Mouse (Mus musculus) layer of hippocampus, adult 8-10 months (tissue): ENCODE data around the gene Pi4kb. TPM values are rescaled to one million over a fixed set of nuclear protein-coding genes. Genes with fewer than 3 reads are reported as not detected.

ENCODE experiments used
- DNase-seq, 2 experiments: peaks; one replicate each; pipeline ENCODE4 v3.0.0; 2022; ENCODE audit warnings: low spot score in 2 of 2
- total RNA-seq, 4 experiments: library from RNA; stranded (reverse); gene quantifications; 2 replicates each; pipeline ENCODE4 v1.2.4; 2022

Pi4kb gene
- total RNA-seq, 4 experiments from 2014 or later = 58.7 to 64.8 (median 59.6) TPM

DNA sequence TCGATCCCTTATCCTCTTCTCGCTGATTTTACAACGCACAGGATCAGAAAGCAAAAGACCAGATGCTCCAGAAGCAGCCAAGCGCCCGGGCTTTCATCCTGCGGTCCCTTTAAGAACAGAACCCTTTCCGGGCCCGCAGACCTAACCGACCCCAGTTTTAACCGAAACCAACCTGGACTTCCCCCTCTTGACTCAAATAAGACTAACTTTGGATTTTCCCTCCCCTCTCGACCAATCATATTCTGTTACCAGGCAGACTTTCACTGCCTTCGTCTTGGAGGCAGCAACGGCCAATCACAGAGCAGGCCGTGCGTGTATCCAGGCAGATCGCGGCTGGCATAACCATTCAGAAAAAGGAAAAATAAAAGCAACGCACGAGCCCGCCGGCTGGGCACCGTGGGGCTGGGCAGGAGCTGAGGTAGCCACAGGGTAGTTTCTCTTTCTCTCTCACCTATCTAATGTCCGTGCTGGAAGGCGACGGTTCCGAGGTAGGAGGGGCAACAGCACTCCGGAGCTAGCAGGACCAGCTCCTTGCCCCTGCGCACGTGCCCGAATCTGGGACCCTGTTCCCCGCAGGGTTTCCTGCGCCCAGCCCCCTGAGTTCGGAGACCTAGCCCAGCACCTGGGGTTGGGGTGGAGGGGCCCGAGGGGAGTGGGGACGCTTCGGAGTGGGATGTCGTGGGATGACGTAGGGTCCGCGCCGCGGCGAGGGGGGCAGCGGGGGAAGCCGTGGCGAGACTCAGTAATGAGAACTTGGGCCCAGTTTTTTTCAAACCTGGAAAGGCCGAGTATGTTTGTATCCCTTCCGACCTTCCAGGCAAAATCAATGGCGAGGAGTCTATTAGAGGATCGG, 20.5 kb upstream of the Pi4kb start, which contains the start of gene Rfx5:
TSS of gene Rfx5 (plus strand) at position 312 of the 853 bp plus-strand sequence.
- peak; percentile 91 to 95 for DNase-seq

DNA sequence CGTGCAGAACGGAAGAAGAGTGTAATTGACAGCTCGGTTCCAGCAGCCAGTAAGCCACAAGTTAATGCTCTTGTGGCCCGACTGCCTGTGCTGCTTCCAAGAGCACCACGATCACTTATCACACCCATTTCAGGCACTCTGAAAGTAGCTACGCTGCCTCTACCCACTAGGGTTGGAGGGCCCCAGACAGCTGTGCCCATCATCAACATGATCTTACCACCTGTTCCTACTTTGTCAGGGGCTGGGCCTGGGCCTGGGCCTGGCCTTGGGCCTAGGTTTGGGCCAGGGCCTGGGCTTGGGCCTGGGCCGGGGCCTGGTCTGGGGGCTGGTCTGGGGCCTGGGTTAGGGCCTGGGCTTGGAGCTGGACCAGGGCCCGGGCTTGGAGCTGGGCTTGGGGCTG, 16.2 kb upstream of the Pi4kb start:
- no peak for DNase-seq

DNA sequence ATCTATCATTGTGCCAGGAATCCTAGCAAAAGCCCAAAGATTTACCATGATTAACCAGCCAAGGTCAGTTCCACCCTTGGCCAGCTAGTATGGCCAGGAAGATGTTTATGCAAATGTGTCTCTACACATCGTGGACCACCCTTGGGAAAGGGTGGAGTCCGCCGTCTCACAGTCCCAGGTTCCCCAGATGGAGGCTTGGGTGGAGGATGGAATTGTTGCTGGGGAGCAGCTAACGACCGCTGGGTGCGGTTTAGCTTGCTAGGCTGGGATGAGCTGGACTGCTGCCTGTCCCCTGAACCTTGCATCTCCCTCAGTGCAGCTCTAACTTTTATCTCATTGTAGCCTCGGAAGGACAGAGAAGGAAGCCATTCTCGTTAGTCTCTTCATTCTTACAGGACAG, 14.7 kb upstream of the Pi4kb start:
- no peak for DNase-seq

DNA sequence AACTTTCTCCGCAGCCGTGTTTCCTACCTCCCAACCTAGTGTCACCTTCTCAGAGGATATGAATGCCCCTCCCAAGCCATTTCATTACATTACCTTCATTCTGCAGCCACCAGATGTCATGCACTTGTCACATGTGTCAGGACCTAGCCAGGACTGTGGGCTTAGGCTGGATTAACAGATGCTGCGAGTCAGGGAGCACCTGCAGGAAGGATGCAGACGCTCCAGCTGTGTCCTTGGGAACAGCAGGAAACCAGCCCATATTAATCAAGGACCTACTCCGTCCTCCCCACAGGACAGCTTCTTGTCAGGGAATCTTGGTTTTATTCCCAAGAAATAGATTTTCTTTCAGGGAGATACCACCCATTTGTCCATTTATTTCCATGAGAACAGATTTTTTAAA, 14.2 kb upstream of the Pi4kb start:
- DNase-seq = no peak

DNA sequence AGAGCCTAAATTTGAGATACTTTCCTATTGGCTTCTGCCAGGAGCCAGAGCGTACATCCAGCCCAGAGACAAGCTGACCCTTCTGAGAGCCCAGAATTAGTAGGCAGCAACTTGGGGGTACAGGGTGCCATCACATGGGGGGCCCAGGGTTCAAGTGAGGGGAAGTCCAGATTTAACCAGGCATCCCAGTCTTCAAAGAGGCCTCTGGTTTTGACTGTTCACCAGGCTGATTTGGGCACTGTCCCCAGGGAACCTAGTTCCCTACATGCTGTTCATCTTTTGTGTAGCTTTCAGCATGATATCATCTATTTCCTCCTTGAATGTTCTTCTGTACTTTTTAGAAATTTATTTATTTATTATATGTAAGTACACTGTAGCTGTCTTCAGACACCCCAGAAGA, 9.5 kb upstream of the Pi4kb start:
- DNase-seq = no peak

DNA sequence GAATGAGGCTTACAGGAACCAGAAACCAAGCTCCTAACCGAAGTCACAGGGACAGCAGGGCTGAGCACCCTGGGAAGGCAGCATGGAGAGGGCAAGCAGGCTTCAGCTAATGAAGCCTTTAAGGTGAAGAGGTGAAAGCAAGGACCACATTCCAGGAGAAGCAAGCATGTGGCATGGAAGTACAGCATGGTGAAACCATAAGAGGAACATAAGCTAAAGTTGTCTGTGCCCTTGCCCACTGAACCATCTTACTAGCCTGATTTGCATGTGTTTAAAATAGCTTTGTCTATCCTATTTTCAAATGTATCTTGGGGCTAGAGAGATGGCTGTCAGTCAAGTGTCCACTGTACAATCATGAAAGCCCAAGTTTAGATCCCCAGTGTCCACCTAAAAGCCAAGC, 8.7 kb upstream of the Pi4kb start:
- DNase-seq = no peak

DNA sequence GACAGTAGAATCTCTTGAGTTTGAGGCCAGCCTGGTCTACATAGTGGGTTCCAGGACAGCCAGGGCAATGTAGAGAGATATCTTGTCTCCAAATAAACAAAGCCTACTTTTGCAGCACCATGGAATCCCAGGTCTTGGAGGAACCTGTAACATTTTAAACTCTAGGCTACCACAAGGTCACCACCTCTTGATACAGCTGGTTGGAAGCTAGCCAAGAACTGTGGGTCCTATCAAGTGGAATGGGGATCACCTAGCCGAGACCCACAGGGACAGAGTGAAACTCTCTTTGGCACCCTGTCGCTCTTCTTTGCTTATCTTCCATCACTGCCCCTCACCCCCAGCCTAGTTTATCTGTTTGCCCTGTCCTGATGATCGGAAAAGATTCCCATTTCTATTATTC, 2.0 kb upstream of the Pi4kb start:
- DNase-seq = no peak

DNA sequence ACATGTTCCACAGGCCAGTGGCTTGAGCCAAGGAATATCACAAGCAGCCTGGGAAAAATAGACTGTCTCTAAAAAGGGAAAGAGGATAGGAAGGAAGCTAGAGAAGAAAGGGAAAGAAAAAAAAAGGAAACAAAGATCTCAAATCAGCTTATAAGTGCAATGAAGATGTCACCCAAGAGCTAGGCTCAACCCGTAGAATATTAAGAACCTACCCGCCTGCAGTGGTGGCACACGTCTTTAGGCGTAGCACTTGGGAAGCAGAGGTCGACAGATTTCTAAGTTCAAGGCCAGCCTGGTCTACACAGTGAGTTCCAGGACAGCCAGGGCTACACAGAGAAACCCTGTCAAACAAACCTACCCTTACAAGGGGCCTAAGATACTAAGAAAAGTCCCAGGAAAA, 911 bp upstream of the Pi4kb start:
- DNase-seq = no peak

DNA sequence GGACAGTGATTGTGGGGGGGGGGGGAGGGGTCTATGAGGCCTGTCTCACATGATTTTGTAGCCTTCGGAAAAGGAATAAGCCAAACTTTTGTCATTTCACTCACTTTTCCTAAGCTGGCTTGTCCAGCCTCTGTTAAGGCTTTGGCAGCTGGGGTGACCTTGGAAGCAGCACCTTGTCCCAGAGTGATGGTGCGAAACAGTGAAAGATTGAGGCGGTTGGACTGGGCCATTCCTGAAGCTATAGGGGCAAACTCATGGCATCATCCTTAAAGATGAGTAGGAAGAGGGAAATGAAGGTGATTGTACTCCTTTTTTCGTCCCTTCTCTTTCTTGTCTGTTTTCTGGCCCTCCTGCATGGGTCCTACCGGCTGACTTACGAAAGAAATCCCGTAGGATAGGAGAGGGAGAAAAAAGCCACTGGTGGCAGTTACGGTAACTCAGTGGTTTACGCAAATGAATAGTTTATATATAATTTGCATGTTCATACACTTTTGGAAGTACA, 454 bp upstream of the Pi4kb start:
- no peak for DNase-seq

DNA sequence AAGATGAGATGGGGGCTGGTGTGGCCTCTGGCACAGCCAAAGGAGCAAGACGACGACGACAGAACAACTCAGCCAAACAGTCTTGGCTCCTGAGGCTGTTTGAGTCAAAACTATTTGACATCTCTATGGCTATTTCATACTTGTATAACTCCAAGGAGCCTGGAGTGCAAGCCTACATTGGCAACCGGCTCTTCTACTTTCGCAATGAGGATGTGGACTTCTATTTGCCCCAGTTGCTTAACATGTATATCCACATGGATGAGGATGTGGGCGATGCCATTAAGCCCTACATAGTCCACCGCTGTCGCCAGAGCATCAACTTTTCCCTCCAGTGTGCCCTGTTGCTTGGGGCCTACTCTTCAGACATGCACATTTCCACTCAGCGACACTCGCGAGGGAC, 9.8 kb downstream of the Pi4kb start:
- no peak for DNase-seq

DNA sequence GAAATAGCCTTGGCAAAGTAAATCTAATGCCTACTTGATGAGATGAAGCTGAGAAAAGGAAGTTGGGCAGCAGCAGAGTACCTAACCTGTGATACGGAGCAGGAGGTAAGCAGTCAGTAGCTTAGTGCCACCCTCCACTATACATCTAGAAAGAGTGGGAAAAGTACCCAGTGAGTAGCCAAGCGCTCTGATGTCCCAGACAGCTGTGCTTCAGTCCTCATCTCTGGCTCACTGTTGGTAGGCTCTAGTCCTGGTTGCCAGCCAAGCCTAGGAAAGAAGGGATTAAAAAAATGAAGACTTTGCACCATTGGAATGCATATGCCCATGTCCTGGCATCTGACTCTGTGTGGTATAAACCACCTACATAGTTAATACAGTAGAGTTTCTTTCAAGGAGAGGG, 11.0 kb downstream of the Pi4kb start:
- DNase-seq = no peak

DNA sequence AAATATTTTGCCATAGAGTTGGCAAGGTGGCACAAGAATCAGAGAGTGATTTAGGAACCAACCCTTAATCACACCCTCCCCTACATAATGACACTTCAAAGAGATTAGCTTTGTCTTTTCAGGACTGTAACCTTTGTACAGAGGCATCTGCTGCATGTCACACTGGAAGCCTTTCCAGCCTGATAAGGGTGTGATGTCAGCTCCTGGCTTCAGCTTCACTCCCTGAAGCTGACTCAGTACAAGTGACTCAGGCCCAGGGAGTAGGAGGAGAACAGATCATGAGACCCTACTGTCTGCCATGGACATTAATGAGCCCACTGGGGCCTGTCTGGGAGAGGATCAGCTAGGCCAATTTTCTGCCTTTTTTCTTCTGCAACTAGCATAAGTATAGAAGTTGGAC, 13.0 kb downstream of the Pi4kb start:
- DNase-seq = no peak

DNA sequence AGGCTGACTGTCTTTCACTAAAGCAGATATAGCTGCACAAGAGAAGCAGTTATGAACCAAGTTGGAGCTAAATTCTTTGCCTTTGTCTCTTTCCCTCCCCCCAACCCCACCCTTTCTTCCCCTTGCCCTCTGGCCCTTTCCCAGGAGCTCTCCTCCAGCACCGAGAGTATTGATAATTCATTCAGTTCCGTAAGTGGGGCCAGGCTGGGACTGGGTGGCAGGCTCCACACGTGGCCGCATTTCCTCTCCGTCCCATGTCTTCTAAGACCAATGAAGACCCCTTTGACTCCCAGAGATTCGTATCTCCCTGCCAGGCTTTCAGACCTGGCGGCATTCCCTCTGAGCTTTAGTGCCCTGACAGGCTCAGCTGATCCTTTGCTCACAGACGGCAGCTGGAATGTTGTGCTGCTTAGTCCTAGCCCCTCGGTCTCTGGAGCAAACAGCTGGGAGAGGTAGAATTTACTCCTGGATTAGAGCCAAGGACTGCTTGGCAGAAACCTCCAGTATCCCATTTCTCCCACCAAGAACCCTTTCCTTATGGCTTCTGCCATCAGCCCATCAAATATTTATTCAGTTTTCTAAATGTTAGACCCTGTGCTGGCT, 14.7 kb downstream of the Pi4kb start:
- DNase-seq = no peak

DNA sequence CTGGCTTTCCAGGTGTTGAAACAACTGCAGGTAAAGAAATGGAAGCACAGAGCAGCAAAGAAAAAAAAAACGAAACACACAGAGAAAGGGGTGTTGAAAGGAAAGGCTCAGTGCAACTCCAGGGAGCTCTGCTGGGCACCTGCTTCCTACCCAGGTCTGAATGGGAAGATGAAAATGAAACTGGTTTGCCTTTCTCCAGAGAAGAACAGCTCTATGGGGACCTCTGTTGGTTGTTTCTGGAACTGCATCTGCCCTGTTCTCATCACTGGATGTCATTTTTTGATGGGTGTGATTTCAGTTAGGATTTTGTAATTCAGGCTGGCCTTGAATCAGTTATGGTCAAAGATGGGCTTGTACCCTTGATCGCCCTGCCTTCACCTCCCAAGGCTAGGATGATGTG, 22.4 kb downstream of the Pi4kb start:
- peak; percentile 46 to 84 for DNase-seq

DNA sequence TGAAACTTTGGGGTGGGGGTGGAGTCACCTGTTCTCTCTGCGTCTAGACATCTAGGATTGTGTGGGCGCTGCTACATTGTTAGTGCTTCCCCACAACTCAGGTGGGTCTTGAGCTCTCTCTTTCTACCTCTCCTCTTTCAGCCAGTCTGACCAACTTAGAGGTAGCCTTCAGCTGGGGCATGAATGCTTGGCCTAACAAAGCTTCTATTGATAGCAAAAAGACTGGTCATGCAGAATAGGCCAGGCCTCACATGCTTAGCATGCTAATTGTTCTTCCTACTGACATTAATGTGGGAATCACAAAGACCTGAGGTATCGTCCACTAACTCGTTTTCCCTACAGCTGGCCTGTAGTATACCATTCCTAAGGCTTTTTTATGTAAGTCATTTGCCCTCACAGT, 28.0 kb downstream of the Pi4kb start:
- peak in 1 of 2 experiments; percentile 34 for DNase-seq

DNA sequence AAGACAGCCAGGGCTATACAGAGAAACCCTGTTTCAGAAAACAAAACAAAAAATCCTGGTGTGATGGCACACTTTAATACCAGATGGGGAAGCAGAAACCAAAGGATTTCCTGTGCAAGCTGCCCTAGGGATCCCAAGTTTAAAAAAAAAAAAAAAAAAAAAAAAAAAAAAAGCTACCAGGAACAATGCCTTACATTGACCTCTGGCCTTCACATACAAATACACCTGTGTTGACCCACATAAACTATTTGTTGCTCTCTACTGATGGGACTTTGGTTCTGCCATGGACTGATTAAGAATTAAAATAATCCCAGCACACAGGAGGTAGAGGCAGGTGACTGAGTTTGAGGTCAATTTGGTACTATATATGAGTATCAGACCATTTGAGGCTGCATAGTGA, 28.7 kb downstream of the Pi4kb start:
- DNase-seq = no peak

DNA sequence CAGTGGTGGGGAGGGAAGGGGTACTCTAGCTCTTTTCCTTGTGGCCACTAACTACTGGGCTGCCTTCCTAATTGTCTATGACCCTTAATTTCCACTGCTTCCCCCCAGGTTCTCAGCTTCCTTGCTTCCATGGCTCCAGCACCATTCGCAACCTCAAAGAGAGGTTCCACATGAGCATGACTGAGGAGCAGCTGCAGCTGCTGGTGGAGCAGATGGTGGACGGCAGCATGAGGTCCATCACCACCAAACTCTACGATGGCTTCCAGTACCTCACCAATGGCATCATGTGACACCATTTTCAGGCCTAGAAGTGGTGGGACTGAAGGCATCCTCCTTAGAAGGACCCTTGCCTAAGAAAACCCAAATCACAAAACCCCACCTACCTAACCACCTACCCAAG, 31.1 kb downstream of the Pi4kb start:
- no peak for DNase-seq

DNA sequence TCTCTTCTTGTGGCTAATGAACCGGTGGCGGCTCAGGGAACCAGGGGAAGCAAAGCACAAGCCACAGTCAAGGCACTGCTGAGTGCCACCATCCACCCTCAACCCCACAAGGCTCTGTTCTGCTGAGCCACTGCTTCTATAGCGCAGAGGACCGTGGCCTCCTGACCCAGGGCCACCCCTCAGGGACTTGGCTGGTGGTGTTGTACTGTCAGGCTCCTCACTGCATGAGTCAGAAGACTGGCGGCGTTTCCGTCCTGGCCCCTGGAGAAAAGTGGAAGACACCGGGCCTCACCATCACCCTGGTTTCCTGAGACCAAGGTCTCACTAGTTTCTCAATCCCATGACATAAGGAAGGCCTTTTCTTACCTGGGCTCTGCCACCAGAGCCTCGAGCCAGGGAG, 33.2 kb downstream of the Pi4kb start:
- no peak for DNase-seq

DNA sequence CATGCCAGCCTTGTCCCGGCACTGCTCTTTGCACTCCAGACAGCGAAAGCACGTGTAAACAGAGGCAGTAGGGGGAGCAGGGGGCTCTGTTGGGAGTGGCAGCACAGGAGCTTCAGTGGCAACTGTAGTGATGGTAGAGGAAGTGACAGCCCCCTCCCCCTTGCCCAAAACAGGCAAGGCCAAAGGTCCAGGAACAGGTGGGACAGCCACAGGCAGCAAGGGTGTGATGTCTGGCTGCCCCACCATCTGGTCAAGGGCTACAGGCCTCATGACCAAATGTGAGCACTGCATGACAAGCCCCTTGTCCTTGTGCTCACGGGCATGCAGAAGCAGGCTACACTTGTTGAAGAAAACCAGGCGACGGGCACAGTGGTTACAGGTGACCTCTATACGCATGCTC, 35.9 kb downstream of the Pi4kb start:
- no peak for DNase-seq

DNA sequence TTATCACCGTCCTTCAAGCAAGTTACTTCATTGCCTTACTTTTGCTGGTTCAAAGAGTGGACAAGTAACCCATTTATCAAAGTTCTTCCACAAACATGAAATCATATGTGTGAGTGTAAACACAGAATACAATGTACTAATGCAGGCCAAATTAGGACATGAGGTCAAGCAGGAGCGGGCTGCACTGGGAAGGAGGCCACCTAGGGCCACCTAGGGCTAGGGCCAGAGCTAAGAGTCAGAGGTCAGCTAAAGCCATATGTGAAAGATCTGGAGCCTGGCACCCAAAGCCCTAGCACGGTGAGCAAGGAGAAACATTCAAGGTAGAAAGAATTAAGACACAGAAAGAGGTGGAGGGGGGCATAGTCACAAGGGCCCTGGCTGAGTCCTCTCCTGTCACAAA, 38.5 kb downstream of the Pi4kb start:
- no peak for DNase-seq

DNA sequence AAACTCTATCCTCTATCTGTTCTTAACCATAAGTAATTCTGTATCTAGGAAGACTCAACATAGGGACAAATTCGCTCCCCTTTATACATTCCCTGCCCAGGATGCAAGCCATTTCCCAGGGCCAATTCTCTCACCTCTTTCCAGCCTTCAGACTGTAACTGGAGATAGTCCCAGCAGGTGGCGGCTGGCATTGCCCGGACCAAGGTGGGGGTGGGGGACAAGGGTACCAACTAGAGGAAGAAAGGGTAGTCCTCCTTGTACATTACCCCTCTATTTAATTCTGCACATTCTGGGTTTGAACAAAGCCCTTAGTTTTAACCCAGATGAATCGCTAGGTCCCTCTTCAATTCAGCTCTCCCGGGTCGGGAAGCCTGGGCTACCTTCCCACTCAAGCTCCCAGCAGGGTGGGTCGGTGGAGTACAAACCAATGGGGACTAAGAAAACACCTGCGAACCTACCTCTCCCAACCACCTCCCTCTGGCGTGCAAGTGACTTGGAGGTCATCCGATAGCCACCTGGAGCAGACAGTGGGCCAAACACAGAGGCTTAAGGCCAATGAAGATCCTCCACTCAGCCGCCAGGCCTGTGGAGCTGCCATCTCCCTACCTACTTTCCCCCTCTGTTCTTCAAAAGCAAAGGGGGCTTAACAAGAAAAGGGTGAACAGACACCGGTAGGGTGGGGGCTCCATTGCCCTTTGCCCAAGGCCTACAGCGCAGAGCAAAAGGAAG, 39.3 kb downstream of the Pi4kb start:
- no peak for DNase-seq

DNA sequence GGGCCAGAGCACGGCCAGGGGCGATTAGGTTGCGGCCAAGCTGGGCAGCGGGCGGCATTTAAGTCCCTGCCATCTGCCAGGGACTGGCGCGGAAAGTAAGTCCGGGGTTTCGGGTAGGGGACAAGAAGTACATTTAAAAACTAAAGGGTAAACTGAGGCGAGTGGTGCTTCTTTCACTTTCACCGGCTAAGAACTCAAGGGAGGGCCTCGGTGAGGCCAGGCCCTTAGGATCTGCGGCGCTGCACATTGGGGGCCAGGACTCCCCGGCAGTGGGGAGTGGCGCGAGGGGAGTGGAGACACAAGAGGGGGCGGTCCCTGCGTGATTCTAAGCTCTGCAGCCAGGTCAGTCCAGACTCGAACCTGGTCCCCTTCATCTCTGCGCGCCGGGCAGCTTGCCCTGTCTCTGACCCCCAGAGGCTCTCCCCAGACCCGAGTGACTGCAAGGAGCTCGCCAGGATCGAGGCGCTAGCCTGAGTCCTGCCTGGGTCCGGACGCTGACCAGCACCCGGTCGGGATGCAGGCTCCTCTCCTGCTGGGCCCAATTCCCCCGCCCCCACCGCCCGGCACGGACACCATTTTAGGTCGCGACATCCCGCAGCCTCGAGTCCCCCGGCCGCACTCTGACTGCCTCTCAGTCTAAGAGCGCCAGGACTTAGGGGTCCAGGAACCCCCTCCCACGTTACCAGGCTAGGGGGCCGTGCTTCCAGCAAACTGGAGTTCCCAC, 40.1 kb downstream of the Pi4kb start:
- no peak for DNase-seq
